Mouse (Mus musculus) heart, postnatal 10 days (tissue): ENCODE results near the gene Camta1. TPM values are rescaled to one million over a fixed set of nuclear protein-coding genes. Genes with fewer than 3 reads are reported as not detected.
A peak's percentile ranks its signal among the peaks of the same experiment; 100 is the strongest.

Experiments used
- DNase-seq, 2 experiments: peaks; one replicate each; pipeline ENCODE4 v3.0.0; 2021
- intact Hi-C: fragments of 180-260 bp; cut with DNase I; formaldehyde crosslinking; loops from one replicate; pipeline ENCODE4 v1.15.1; 2025
- total RNA-seq, 2 experiments: library from RNA; stranded (reverse); gene quantifications; 2 replicates each; pipeline ENCODE4 v1.2.3; 2021

Camta1 gene
- total RNA-seq, 2 experiments from 2014 or later, result 180 to 183 TPM

- intact Hi-C loops, result loop anchor here (10.0 kb wide), 1 partner anchor 138 kb away; no protein-coding TSS in a partner anchor
- DNase-seq, result peak; percentile 16 to 45
Measured at GRCm38 (mm10) chr4:151786946-151787705, 74.5 kb downstream of the Camta1 start.

GRCm38 (mm10) chr4:151780511-151780910 lies 81.2 kb downstream of the Camta1 start:
- no peak for DNase-seq
- intact Hi-C loops, result loop anchor here (10.0 kb wide), 1 partner anchor 144 kb away; no protein-coding TSS in a partner anchor

GRCm38 (mm10) chr4:151779962-151780459 lies 81.7 kb downstream of the Camta1 start:
- intact Hi-C loops, result loop anchor here (2.0 to 10.0 kb wide), 3 partner anchors 75 to 173 kb away; no protein-coding TSS in a partner anchor
- DNase-seq, result no peak

GRCm38 (mm10) chr4:151778511-151778910 lies 83.2 kb downstream of the Camta1 start:
- peak; percentile 38 to 52 for DNase-seq
- intact Hi-C loops, result loop anchor here (2.0 to 5.0 kb wide), 2 partner anchors 76 to 171 kb away; no protein-coding TSS in a partner anchor

- intact Hi-C loops, result loop anchor here (5.0 kb wide), 1 partner anchor 170 kb away; no protein-coding TSS in a partner anchor
- DNase-seq, result no peak
Measured at GRCm38 (mm10) chr4:151777451-151777850, 84.2 kb downstream of the Camta1 start.

GRCm38 (mm10) chr4:151775441-151775840 lies 86.2 kb downstream of the Camta1 start:
- intact Hi-C loops, result loop anchor here (5.0 kb wide), 1 partner anchor 168 kb away; no protein-coding TSS in a partner anchor
- DNase-seq, result no peak

- DNase-seq, result no peak
- intact Hi-C loops, result no loop called here
Measured at GRCm38 (mm10) chr4:151773651-151774050, 88.0 kb downstream of the Camta1 start.

GRCm38 (mm10) chr4:151773007-151773406 lies 88.7 kb downstream of the Camta1 start:
- intact Hi-C loops, result no loop called here
- DNase-seq, result no peak

- DNase-seq, result no peak
- intact Hi-C loops, result no loop called here
Measured at GRCm38 (mm10) chr4:151770697-151771096, 91.0 kb downstream of the Camta1 start.

- no peak for DNase-seq
- intact Hi-C loops, result no loop called here
Measured at GRCm38 (mm10) chr4:151767786-151768185, 93.9 kb downstream of the Camta1 start.

GRCm38 (mm10) chr4:151767361-151767760 lies 94.3 kb downstream of the Camta1 start:
- intact Hi-C loops, result no loop called here
- no peak for DNase-seq

GRCm38 (mm10) chr4:151765376-151765775 lies 96.3 kb downstream of the Camta1 start:
- intact Hi-C loops, result no loop called here

GRCm38 (mm10) chr4:151763928-151764327 lies 97.7 kb downstream of the Camta1 start:
- intact Hi-C loops, result no loop called here
- DNase-seq, result peak; percentile 30 to 59

More at GRCm38 (mm10) chr4:151765376-151765775, 96.3 kb downstream of the Camta1 start:
- no peak for DNase-seq

GRCm38 (mm10) chr4:151759095-151759494 lies 102.6 kb downstream of the Camta1 start:
- DNase-seq, result no peak
- intact Hi-C loops, result loop anchor here (5.0 kb wide), 1 partner anchor 147 kb away; no protein-coding TSS in a partner anchor

GRCm38 (mm10) chr4:151758337-151758736 lies 103.3 kb downstream of the Camta1 start:
- intact Hi-C loops, result loop anchor here (5.0 kb wide), 1 partner anchor 146 kb away; no protein-coding TSS in a partner anchor
- no peak for DNase-seq

- intact Hi-C loops, result loop anchor here (5.0 kb wide), 1 partner anchor 145 kb away; no protein-coding TSS in a partner anchor
- no peak for DNase-seq
Measured at GRCm38 (mm10) chr4:151757261-151757660, 104.4 kb downstream of the Camta1 start.

GRCm38 (mm10) chr4:151756400-151756799 lies 105.3 kb downstream of the Camta1 start:
- peak in 1 of 2 experiments; percentile 35 for DNase-seq
- intact Hi-C loops, result loop anchor here (5.0 kb wide), 1 partner anchor 144 kb away; no protein-coding TSS in a partner anchor

GRCm38 (mm10) chr4:151753231-151753630 lies 108.4 kb downstream of the Camta1 start:
- peak; percentile 42 to 52 for DNase-seq
- intact Hi-C loops, result no loop called here

GRCm38 (mm10) chr4:151752551-151752950 lies 109.1 kb downstream of the Camta1 start:
- intact Hi-C loops, result no loop called here

GRCm38 (mm10) chr4:151751270-151751945 lies 110.3 kb downstream of the Camta1 start:
- no peak for DNase-seq
- intact Hi-C loops, result no loop called here

More at GRCm38 (mm10) chr4:151752551-151752950, 109.1 kb downstream of the Camta1 start:
- DNase-seq, result no peak

- intact Hi-C loops, result no loop called here
- DNase-seq, result no peak
Measured at GRCm38 (mm10) chr4:151747723-151748122, 114.0 kb downstream of the Camta1 start.
